Comparison of ENCODE assay signal across 20 mouse cellular contexts in the genomic region with DNA sequence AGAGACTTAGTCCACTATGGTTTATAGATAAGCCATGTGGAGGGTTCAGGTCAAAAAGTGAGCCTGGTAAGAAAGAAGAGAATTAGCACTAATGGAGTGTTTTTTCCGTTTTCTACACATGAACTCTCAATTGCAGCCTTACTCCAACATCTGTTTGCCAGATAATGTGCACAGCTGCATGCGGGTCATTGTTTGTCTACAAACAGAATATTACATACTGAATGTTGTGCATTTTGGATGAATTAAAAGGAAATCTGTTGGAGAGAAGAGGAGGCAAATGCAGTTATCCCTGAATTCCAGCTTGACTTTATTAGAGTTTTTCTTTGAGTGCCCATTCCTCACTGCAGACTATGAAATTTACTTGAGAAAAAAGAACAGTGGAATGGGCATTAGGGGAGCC.
"Had no signal": no experiment of that assay in that cellular context is flagged by ENCODE, and none has a peak within 500 bp of the region (broad histone marks: within the 10 kb centered on the region; RNA-seq: fewer than 3 reads in every experiment).

No protein-coding gene starts in this region.

- H3K27ac ChIP-seq: lung, embryonic 15.5 days; midbrain, embryonic 10.5 days; midbrain, embryonic 12.5 days; neural tube, embryonic 13.5 days; neural tube, embryonic 15.5 days; stomach, embryonic 15.5 days; stomach, postnatal 0 days had no signal

- H3K27me3 ChIP-seq: lung, embryonic 15.5 days; midbrain, embryonic 12.5 days; neural tube, embryonic 13.5 days; neural tube, embryonic 15.5 days; stomach, embryonic 15.5 days had no signal

- ATAC-seq: liver, postnatal 0 days; lung, postnatal 0 days; midbrain, embryonic 16.5 days had no signal

- H3K36me3 ChIP-seq: lung, embryonic 15.5 days; midbrain, embryonic 10.5 days; midbrain, embryonic 12.5 days; neural tube, embryonic 13.5 days; neural tube, embryonic 15.5 days; stomach, embryonic 15.5 days had no signal

- H3K4me1 ChIP-seq: lung, embryonic 15.5 days; midbrain, embryonic 10.5 days; stomach, embryonic 15.5 days had no signal

- DNase-seq: liver, postnatal 0 days; lung, adult 2 months; lung, postnatal 4 days; midbrain, embryonic 14.5 days; retina, postnatal 1 day; right cerebral cortex, adult 18-20 months; right cerebral cortex, postnatal 25 days; thymus, adult 2 months; thymus, postnatal 25 days; thymus, postnatal 4 days had no signal

- H3K9ac ChIP-seq: liver, postnatal 0 days; lung, embryonic 15.5 days; midbrain, embryonic 12.5 days; neural tube, embryonic 13.5 days; neural tube, embryonic 15.5 days; stomach, embryonic 15.5 days had no signal

- H3K9me3 ChIP-seq: lung, embryonic 15.5 days; midbrain, embryonic 10.5 days; midbrain, embryonic 12.5 days; neural tube, embryonic 13.5 days; neural tube, embryonic 15.5 days; stomach, embryonic 15.5 days had no signal

- H3K4me3 ChIP-seq: lung, embryonic 15.5 days; midbrain, embryonic 10.5 days; midbrain, embryonic 12.5 days; myocyte; neural tube, embryonic 13.5 days; neural tube, embryonic 15.5 days; stomach, embryonic 15.5 days had no signal

- H3K4me2 ChIP-seq: lung, embryonic 15.5 days; midbrain, embryonic 12.5 days; neural tube, embryonic 13.5 days; neural tube, embryonic 15.5 days; stomach, embryonic 15.5 days had no signal
